Mouse (Mus musculus): ENCODE measurements at regions not wholly inside any gene's neighbourhood (a gene's known extent, or its start where the extent isn't known, plus 50 kb on each side); places are given as distances from the start of the nearest gene placed in this dataset.

- no peak for DNase-seq (ENCODE audit: low spot score in 2 of 2)
These were observed 94.6 kb upstream of the Pabpc6 start for GRCm38 (mm10) chr17:9764041-9764606.

- no peak for DNase-seq (ENCODE audit: low spot score in 2 of 2)
These were observed 93.6 kb upstream of the Pabpc6 start for GRCm38 (mm10) chr17:9763110-9763509.

- DNase-seq (ENCODE audit: low spot score in 2 of 2): no peak
These were observed 92.9 kb upstream of the Pabpc6 start for GRCm38 (mm10) chr17:9762436-9762835.

DNA sequence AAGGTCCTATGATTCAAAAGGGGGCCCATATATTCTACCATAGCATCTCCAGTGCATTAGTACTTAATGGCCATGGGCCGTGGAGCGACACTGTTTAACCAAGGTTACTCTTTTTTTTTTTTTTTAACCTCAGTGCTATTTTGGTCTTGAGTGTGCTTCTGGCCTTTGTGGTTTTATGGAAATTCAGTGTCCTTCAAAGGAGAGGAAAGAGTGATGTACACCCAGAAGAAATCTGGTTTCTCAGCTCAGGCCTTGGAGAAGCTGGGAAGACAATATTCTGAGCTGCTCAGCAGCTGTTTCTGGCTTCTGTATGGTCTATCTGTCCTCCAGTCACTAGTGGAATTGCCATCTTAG, 91.2 kb upstream of the Pabpc6 start:
- DNase-seq (ENCODE audit: low spot score in 2 of 2): no peak

- no peak for DNase-seq (ENCODE audit: low spot score in 2 of 2)
These were observed 90.6 kb upstream of the Pabpc6 start for GRCm38 (mm10) chr17:9760026-9760705.

- no peak for DNase-seq (ENCODE audit: low spot score in 2 of 2)
These were observed 89.9 kb upstream of the Pabpc6 start for GRCm38 (mm10) chr17:9759421-9759852.

- DNase-seq (ENCODE audit: low spot score in 2 of 2): no peak
These were observed 88.3 kb upstream of the Pabpc6 start for GRCm38 (mm10) chr17:9757725-9758251.

DNA sequence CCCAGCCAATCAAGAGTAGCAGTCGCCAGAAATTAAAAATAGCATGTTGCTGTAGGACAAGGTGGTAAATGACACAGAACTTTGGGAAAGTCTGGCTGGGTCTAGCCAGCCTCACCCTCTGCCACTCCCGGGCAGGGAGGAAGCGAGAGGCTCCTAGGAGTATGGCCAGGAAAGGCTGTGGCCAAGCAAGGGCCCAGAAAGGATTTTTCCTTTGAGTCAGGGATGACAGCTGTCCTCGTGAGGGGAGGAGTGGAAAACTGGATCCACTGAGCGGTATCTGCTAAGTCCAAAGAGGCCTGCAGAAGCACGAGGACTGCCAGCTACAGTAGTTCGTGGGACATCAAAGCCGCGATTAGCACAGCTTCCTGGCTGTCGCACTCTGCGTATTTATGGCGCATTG, 87.2 kb upstream of the Pabpc6 start:
- no peak for DNase-seq (ENCODE audit: low spot score in 2 of 2)

- no peak for DNase-seq (ENCODE audit: low spot score in 2 of 2)
These were observed 86.7 kb upstream of the Pabpc6 start for GRCm38 (mm10) chr17:9756196-9756595.

DNA sequence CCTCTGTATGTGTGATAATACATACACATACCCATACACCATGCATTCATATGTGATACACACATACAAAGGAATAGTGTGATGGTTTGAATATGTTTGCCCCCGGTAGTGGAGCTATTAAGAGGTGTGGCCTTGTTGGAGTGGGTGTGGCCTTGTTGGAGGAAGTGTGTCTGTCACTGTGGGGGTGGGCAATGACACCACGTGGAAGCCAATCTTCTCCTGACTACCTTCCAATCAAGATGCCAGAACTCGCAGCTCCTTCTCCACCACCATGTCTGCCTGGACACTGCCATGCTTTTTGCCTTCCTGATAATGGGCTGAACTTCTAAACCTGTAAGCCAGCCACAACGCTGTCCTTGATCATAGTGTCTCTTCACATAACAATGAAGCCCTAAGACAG, 86.1 kb upstream of the Pabpc6 start:
- no peak for DNase-seq (ENCODE audit: low spot score in 2 of 2)

- no peak for DNase-seq (ENCODE audit: low spot score in 2 of 2)
These were observed 85.4 kb upstream of the Pabpc6 start for GRCm38 (mm10) chr17:9754884-9755405.

DNA sequence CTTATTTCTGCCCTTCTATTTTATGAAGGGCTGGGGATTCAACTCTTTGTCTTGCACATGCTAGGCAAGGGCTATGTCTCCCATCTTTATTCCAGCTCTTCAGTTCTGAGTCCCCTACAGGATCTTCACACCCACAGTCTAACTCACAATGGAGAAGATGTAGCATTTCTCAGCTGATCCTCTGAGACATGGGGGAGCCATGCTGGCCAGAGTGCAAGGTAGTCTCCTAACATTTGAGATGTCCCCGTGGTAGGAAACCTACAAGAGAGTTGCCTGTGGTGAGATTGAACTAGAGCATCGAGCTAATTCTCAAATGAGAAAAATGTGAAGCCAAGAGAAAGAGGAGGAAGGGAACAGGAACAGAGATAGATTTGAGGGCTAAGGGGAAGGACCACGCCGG, 83.3 kb upstream of the Pabpc6 start:
- no peak for DNase-seq (ENCODE audit: low spot score in 2 of 2)

- DNase-seq (ENCODE audit: low spot score in 2 of 2): no peak
These were observed 82.0 kb upstream of the Pabpc6 start for GRCm38 (mm10) chr17:9751348-9752170.

DNA sequence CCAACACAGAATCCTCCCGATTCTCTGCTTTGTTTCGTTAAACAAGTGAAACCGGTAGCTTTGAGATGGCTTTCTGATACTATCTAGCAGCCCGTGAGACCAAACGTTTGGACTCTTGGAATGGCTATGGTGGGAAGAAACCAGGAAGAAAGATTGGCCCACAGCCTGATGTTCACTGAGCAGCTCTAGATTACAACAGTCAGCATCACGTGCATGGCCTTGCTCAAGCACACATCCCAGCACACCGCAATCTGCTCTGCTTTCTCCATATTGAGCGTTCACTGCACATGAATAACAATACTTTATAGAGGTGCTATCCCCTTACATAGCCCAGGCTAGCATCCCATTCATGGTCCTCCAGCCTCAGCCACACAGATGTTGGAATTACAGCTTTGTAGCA, 80.5 kb upstream of the Pabpc6 start:
- no peak for DNase-seq (ENCODE audit: low spot score in 2 of 2)

DNA sequence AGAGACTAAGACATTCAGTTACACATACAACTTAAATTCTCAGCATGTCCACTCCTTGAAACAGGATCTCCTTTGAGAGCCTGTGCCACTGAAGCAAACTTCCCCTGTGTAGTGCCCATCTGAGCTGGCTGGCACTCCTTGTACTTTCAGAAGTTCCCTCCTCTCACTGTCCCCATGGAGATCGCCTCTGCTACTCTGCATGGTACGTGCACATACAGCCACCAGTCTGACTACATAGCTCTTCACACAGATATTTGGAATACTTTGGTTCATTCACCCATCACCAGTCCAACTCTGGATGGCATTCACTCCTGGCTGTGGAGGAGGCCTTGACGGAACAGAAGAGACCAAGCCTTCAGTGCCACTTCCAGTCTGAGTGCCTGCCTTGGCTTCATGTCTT, 79.8 kb upstream of the Pabpc6 start:
- no peak for DNase-seq (ENCODE audit: low spot score in 2 of 2)

GRCm38 (mm10) chr17:9747893-9748292, 78.4 kb upstream of the Pabpc6 start:
- DNase-seq (ENCODE audit: low spot score in 2 of 2): no peak

GRCm38 (mm10) chr17:9743342-9743741, 73.8 kb upstream of the Pabpc6 start:
- DNase-seq (ENCODE audit: low spot score in 2 of 2): no peak

DNA sequence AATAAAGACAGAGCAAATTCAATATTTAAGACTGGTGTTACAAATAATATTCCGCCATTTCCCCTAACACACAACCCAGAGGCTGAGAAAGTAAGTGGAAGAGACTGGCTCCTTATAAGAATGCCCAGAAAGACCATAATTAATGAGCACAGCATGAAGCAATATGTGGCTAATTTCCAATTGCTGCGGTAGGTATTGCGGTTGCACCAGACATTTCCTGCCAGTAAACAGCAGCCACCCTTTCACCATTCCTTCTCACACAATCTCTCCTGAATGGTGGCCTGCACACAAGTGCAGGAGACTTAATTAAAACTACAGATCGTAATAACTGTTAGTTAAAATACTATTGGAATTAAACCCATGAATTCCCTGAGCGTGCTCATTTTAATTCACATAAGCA, 71.8 kb upstream of the Pabpc6 start:
- DNase-seq (ENCODE audit: low spot score in 2 of 2): no peak

- DNase-seq (ENCODE audit: low spot score in 2 of 2): no peak
These were observed 59.5 kb upstream of the Pabpc6 start for GRCm38 (mm10) chr17:9729020-9729419.

- no peak for DNase-seq (ENCODE audit: low spot score in 2 of 2)
These were observed 56.4 kb upstream of the Pabpc6 start for GRCm38 (mm10) chr17:9725704-9726469.

DNA sequence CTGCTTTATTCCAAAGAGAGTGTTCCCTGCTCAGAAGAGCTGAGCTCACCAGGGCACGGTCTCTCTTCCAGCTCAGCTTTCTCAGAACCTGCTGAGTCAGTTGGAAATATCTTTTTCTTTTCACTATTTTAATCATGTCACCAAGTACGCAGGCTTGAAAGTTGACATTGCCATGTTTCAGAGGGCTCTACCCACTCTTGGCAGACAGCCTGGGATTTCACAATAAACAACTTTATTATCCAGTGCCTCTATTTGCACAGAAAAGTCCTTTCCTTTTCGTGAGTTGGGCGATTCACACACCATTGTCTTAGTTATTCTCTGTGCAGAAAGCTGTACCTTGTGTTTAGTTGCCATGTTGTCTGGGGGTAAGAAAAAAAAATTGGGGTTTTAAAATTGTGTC, 54.0 kb upstream of the Pabpc6 start:
- DNase-seq (ENCODE audit: low spot score in 2 of 2): no peak

DNA sequence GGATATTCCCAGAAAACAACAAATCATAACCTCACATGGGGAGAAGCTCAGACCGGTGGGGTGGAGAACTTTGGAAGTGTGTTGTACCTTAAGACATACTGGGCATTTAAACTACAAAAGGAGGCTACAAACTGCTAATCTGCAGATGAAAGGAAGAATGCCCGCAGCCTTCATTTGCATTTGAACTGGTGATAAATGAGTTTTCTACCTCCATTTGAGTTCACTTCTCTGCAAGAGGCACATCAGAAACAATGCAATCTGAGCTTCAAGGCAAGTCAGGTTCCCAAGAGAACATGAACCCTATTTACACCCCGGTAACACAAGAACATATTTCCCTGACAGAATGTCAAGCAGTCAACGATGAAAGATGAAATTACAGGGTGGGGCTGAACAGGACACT, 53.2 kb upstream of the Pabpc6 start:
- DNase-seq (ENCODE audit: low spot score in 2 of 2): no peak
